Mouse (Mus musculus): ENCODE data around the gene Ift88.
"Not testable (repeated sequence)": the region's sequence is repeated elsewhere in the genome, so short reads cannot be mapped to it uniquely, and the experiment has no call there.

The Ift88 gene

DNA sequence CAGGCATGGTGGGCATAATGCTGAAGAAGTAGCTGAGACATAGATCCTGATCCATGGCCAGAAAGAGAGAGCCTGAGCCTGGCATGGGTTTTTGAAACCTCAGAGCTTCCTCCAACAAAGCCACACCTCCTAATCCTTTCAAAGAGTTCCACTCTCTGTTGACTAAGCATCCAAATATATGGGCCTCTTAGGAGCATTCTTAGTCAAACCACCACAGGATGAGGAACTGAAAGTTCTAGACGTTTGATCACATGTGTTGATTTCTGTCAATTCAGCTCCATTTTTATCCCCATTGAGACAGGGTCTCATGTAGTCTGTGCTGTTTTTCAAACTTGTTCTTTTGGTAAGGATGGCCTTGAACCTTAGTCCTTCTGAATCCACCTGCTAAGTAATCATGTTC lies 28.7 kb downstream of the Ift88 start:
- no peak for DNase-seq (ENCODE audit: low spot score)

DNA sequence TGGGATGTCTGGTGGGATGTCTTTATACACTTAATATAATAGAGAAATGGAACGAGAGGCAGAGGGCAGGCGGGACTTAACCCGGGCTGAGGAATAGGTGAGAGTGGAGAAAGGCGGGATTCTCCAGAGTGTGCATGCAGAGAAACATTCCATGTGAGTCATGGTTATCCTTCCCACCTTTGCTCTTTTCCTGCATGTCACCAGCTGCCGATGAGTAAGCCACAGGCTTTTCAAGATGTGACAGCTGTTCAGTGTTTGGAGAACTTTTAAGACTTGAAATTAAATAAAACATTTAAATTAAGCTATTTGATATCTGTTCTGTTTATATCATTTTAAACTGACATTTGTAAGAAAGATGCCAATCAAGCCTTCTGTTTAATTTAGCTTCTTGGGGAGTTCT lies 36.0 kb downstream of the Ift88 start:
- no peak for DNase-seq (ENCODE audit: low spot score)

DNA sequence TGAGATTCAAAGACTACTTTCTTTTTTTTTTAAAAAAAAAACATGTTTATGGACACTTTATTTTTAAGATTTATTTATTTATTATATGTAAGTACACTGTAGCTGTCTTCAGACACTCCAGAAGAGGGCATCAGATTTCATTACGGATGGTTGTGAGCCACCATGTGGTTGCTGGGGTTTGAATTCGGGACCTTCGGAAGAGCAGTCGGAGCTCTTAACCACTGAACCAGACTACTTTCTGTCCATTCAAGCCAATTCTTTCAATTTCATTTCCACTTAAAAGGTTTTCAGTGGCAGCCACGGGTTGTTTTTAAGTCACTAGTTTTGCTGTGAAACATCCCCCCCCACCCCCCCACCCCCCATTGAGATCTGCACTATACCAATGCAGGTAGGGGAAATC lies 36.5 kb downstream of the Ift88 start:
- not testable (repeated sequence) for DNase-seq (ENCODE audit: low spot score)

DNA sequence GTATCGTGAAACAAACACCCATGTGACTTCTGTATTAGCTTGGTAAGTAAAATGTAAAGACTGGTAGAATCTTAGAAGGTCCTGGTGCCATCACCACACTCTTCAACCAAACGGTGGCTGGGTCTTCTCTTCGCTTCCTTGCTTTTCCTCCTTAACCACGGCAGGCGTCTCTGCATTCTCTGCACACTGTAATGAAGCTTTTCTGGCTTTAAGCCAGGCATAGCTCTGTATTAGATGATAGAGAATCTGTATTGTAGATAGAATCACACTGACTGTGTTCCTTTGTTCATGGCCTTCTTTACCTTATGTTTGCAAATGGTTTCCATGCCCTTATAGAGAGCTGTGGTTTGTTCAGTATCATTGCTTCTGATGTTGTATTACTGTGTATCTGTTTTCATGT lies 39.0 kb downstream of the Ift88 start:
- DNase-seq (ENCODE audit: low spot score): no peak

DNA sequence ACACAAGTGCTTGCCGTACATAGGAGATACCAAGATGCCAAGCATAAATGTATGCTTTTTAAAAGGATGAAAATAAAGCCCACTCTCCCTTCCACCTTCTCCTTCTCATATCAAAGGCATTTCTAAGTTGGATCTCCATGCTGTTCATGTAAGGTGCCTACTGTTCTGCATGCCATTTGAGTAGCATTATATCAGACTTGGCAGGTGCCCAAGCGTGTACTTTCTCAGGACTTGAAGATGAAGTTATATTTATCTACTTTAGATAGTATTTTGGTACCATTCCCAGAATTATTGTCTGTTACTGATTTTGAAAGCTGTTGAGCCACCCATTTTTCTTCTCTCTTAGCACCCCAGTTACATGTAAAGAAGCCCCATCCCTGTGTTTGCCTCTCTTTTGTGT lies 51.2 kb downstream of the Ift88 start:
- no peak for DNase-seq (ENCODE audit: low spot score)

DNA sequence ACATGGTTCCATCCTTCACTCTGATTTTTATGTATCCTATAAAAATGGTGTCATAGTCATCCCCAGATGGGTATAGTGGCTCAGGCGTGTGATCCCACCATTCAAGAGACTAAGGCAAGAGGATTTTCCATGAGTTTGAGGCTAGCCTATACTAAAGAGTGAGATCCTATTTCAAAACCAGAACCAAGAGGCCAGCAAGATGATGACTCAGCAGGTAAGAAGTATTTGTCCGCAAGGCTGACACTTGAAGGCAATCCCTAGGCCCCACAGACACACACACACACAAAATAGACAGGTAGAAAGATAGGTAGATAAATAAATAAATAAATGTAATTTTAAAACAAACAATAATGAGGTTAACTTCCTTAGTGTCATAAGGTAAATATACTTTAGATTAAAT lies 58.4 kb downstream of the Ift88 start:
- no peak for DNase-seq (ENCODE audit: low spot score)

DNA sequence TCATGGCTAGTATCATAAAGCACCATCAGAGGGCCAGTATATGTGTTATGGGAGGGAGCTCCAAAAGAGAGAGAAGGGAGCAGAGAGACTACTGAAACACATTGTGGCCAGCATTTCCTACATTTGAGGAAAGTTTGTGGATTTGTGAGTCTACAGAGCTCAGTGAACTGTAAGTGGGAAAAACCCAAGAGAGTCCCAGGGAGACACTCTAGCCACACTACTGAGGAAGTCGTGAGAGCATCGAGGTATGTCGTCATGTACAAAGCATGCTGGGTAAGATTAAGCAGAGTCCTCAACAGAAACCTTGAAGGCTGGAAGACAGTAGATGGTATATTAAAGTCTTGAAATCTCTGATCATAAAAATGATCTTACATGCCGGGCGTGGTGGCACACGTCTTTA lies 60.3 kb downstream of the Ift88 start:
- no peak for DNase-seq (ENCODE audit: low spot score)

DNA sequence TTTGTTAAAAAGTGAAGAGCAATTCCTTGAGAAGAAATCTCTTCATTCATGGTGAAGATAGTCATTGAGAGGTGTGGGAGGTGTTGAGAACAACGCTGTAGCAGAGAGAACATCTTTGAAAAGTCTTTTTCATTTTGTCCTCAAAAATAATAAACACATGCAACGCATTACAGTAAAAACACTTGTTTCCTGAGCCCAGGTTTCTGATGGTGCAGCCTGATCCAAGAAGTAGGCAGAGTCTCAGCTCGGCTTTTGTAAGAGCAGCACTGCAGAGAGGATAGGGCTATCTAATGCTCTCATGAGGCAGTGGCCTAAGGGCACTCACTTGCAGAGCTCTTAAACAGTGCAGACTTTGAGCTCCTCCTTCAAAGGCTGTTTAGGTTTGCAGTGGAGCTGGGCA lies 65.8 kb downstream of the Ift88 start:
- DNase-seq (ENCODE audit: low spot score): no peak

DNA sequence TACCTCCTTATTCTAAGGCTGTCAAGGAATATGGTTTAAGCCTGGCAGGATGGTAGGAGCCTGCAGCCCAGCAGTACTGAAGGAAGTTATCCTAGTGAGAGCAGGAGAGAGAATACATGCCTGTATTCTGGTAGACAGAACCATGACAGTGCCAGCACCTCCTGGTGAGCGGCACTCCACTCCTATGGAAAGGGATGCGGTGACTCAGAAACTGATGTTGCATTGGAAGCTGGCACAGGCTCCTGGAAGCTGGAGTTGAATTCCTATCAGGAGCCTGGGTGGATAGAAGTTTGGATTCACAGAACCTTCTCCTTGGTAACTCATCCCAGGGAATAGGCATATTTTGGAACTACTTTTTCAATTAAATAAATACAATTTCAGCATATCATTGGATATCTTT lies 70.0 kb downstream of the Ift88 start:
- no peak for DNase-seq (ENCODE audit: low spot score)

DNA sequence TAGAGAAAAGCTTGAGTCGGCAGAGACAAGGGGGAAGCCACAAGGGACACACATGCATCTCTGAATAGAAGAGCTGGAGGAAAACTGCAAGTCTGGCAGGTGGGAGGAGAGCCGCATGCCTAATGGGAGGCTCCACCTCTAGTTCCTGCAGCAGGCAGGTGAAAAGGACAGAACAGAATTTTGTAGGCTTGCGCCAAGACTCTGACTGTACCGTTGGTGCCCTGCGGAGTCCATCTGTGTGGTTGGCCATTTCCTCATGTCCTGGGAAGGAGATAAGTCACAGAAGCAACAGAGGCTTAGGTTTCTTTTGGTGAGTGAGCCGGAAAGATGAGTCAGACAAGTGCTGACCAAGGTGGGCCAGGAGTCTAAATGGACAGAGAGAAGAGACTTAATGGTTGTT lies 79.9 kb downstream of the Ift88 start:
- no peak for DNase-seq (ENCODE audit: low spot score)

DNA sequence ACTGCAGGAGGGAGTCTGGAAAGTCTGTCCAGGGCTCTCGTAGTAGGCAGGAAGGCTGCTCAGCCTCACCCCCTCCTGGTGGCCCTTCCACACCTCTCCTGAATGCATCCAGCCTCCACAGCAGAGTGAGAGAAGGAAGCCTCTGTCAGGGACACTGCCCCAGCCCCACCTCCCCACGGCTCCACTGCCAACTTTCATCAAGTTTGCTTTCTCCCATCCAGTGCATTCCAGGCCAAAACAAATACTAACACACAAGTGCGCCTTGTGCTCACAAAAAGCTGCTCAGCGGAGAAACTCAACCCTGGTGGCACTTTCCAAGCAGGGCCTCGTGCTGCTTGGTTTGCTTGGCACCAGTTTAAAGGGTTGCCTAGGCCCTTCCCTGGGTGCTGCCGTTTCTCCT lies 85.7 kb downstream of the Ift88 start:
- DNase-seq (ENCODE audit: low spot score): no peak

DNA sequence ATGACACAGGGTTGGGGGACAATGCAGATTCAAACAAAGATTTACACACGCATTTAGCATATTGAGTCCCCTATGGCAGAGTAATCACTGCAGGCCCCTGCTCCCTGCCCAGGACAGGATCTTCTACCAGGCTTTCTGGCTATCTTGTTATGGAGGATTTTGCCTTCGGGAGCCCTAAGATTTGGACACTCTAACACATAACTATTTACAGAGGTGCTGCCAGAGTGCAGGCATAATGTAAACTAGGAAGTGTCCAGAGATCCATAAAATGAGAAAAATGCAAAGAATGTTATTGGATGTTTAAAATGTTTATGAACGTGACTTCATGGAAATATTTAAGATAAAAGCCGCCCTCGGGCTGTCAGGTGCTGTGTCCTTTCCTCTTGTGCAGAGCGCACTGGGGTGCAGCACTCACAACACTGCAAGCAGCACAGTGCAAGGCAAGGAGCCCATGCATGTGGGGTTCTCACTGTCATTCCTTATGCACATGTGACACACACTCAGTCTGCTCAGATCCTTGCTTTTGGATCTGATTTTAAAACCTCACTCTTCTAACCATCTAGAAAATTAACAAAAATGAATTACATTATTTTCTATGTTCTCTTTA lies 91.4 kb downstream of the Ift88 start:
- no peak for DNase-seq (ENCODE audit: low spot score)

DNA sequence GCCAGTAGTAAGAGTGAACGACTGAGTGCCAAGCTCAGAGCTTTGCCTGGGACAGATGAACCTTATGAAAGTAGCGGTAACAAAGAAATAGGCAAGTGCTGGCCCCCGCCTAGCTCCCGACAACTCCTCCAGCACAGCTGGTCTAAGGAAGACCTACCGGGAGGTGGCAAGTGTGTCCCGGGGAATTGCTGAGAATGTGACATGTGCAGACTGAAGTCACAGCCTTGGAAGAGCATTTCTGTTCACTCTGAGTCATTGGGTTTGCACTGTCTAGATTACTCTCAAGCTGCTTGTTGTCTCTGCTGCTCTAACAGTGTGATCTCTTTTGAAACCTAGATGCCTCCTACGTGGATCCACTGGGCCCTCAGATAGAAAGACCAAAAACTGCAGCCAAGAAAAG lies 93.1 kb downstream of the Ift88 start:
- no peak for DNase-seq (ENCODE audit: low spot score)

DNA sequence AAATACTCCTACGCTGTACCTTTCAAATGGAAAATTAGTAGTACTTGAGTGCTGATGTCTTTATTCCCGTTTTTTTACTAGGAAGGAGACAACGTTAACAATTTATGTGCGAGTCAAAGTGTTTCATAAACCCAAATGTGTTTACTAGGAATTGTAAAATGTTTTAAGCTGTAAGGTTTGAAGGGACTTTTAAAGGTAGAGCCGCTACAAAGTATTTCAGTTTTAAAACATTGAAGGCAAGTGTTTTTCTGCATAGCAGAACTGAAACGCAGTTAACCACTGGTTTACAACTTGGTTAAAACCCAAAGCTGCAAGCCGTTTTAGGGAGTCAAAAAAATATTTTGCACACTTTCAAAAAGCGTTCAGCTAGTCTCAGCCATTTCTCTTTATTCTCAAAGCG lies 99.9 kb downstream of the Ift88 start:
- DNase-seq (ENCODE audit: low spot score): no peak

DNA sequence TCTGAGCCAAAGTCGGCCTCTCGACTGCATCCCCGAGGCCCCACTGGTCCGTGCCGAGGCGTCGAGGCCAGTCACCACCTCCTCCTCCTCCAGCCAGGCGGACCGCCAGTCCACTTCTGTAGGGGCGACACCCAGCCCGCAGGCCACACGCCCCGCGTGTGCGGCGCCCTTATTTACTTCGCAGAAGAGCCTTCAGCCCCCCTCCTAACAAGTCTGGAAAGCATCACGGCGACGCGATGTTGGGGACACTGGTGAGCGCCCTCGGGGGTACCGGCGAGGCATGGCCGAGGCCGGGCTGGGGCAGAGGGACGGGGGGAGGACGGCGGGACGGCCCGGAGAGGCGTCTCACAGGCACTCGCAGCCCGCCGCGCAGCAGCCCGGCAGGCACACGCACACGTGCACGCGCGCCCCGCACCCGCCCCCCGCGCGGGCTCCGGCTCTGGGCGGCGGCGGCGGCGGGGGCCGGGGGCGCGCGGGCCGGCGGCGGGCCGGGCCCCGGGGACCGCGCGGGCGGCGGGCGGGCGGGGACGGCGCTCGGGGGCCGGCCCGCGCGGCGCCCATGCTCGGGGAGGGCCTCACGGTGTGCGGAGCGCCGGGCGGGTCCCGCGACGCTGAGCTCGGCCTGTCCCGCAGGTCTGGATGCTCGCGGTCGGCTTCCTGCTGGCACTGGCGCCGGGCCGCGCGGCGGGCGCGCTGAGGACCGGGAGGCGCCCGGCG lies 101.0 kb downstream of the Ift88 start, which contains the start of gene Il17d:
Il17d (plus strand) TSS at position 107 of the 717 bp plus-strand sequence.
- peak; percentile 60 for DNase-seq (ENCODE audit: low spot score)

DNA sequence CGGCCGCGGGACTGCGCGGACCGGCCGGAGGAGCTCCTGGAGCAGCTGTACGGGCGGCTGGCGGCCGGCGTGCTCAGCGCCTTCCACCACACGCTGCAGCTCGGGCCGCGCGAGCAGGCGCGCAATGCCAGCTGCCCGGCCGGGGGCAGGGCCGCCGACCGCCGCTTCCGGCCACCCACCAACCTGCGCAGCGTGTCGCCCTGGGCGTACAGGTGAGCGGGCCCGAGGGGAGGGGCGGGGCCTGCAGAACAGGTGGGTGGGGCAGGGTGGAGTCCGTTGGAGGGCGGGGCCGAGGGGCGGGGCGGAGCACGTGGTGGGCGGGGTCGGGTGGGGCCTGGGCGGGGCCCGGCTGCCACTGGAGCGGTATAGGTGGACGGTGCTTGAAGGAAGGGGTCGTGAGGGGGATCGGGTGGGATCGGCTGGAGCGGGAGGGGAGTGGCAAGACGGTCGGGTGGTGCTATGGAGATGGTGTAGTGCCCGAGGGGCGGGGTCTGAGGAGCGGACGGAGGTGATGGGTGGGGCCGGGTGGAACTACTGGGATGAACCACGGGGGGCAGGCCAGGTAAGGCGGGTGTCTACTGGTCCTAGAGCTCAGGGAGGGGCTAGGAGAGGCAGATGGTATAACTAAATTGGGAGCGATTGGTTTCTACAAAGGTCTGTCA lies 101.7 kb downstream of the Ift88 start:
- DNase-seq (ENCODE audit: low spot score): peak; percentile 61

DNA sequence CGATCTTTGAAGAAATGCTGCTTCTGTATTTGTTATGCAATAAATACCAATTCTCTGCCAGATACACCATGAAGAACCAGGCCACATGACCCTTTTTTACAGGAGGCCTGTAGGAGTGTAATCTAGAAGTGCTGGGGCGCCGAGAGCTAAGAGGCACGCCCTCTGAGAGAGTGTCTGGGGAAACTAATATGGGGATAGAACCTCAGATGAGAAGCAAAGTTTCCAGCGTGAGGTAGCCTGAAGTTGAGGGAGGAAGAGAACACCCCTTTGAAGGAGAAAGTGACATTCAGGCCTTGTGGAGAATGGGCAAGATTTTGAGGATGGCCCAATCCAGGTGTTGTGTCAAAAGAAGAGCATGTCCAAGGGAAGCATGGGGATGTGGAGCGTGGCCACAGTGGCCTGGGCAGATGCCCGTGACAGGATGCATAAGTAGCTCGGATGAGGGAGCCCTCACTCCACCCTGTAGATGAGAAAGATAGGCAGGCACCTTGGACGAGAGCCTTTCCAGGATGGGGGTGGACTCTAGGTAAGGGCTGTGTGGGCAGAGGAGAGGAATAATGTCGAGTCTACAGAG lies 102.3 kb downstream of the Ift88 start:
- DNase-seq (ENCODE audit: low spot score): no peak

DNA sequence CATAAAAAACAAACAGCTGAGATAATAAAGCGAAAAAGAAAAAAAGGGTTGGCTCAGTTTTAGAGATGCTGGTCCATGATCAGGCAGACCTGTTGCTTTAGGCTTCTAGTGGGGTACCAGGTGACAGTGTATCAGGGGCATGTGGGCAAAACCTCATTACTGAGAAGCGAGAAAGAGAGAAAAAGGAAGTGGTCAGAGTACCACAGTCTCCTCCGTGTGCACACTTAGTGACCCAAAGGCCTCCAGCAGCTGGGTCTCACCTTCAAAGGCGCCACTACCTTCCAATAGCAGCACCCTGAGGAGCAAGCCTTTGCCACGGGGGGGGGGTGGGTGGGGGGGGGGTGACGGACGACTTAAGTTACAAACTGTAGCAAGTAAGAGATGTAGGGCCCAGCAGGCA lies 103.3 kb downstream of the Ift88 start:
- no peak for DNase-seq (ENCODE audit: low spot score)

DNA sequence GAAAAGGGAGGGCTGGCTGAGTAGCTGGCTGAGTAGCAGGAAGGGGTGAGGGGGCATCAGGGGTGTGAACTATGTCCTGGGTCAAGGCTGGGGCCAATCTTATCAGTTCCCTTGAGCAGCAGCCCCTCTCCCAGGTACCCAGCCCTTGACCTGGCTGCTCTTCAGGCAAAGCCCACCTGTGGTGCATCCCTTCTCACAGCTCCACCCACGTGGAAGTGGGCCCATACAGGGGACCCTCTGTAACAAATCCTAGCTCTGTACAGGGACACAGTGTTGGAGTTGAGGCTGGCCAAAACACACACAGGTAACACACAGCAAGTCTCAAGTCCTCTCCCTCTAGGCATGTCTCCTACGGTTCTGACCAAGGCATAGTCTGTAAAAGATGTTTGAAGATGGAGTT lies 103.7 kb downstream of the Ift88 start:
- no peak for DNase-seq (ENCODE audit: low spot score)

DNA sequence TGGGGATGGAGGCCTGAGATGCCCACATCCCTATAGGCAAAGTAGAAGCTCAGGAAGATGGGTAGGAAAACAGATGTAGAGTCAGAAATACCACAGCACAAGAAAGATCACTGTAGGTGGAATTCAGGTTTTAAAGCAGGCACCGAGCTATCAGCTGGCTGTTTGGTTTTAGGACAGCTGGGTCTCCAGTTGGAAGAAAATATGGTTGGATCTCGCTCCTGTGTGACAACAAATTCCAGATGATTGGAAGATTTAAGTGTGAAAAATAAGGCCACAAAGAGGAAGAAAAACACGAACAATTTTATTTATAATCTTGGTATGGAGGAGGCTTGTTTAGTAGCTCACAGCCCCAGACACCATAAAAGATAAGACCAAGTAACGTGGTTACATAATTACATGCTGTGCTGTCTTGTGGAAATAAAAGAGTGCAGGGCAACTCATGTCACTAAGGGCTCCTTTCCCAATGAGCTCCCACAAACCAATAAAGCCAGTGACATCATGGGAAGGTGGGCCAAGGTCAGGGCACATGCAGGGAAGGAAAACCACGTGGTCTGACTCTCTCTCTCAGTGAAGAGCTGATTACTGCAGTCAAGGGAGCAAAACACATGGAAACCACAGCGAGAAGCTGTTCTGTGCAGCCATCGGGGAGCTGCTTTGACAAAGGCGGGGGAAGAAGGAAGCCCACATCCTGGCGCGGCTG lies 105.4 kb downstream of the Ift88 start:
- DNase-seq (ENCODE audit: low spot score): no peak

DNA sequence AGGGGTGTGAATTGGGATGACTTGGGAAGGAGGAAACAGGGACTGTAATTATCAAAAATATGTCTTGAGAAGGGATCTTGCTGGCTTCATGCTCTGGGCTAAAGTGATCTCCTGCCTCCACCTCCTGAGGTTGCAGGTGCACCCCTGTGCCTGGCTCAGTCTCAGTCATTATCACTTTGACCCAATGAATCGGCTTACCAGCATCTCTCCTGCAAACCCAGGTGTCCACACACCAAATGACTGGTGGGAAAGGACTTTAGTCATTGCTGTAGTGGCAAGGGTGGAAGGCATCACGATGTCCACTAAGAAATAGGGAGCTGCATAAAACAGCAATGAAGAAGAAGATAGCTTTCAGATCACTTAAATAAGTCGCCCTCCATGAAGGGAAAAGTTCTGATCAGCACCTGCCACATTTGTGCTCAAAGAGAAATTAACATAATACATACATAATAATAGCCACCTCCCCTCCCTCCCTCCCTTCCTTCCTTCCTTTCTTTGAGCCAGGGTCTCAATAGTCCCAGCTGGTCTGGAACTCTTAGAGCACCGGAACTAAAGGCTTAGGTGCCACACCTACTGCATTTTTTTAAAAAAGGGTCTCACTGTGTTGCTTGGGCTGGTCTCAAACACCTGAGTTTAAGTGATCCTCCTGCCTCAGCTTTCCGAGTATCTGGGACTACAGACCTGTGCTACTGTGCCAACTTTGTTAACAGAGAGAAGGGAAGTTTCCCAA lies 106.1 kb downstream of the Ift88 start:
- no peak for DNase-seq (ENCODE audit: low spot score)

DNA sequence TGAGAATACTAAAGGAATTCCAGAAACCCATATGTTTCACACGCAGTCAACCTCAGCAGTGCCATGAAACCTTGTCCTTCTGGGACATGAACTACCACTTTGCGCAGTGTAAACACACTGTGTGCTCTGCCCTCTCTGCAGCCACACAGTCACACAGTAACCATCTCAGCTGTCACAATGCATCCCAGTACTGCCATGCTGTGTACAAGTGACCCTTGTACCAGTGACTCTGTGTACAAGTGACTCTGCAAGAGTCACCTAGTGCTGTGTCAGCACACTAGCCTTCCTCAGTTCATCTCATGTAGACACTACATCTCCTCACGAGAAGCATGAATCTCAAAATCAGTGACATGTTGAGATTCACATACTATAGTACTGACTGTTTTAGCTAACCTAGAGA lies 108.7 kb downstream of the Ift88 start:
- DNase-seq (ENCODE audit: low spot score): no peak
